Mouse (Mus musculus): Measurements from ENCODE around the gene Mbnl1.

DNA sequence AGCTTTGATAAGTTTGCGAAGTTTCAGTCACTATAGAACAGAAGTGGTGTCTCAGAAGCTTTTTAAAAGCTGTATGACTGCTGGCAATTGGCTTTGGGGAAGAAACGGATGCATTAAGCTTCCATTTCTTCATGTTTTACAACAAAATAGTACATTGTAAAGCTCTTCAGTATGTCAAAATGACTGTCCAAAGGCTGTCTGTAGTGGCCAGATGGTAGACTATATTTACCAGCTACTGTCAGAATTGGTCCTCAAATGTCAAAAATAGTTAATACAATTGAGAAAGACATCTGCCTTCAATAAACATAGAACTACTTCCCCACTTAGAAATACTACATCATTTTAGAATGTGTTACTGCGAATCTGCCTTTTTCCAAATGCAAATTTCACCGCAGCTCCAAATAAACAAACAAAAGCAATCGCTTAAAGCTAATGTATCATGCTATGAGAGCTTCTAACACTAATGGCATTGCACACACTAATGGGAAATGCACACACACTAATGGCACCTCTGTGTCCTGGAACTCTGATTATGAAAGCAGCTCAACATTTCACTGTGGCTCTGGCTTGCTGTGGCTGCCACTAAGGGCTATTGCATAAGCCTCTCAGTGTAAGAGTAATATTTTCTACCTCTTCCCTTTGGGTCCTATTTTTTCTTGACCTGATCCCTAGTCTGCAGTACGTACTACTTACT lies 10.7 kb upstream of the Mbnl1 start:
- TF ChIP-seq CTCF (IDR thresholded peaks at IDR 0.05; ENCODE audit: low read depth, low read length) (no peak), POLR2A (IDR thresholded peaks at IDR 0.05; ENCODE audit: borderline replicate concordance, low read depth, low read length) (no peak)

Measured in bone marrow macrophage, adult 2 months (primary cell).